Mouse (Mus musculus) forebrain, embryonic 14.5 days (tissue): Measurements from ENCODE around the gene Dnhd1. TPM values are rescaled to one million over a fixed set of nuclear protein-coding genes. Genes with fewer than 3 reads are reported as not detected.

Experiments
- ATAC-seq: fragments of 200-750 bp; cut with Nextera tagmentation; 2 replicates; pipeline ENCODE4 v1.8.0; 2017; ENCODE audit warnings: mild to moderate bottlenecking, moderate library complexity
- DNase-seq: peaks from one replicate; pipeline ENCODE4 v3.0.0-alpha.2; 2015; ENCODE audit warnings: low spot score
- H3K27ac ChIP-seq: fragments of 300-500 bp; sonication (generic); 2 replicates; pipeline ENCODE4 v1.5.1; 2014; ENCODE audit warnings: low read depth, mild to moderate bottlenecking, control low read depth, low read length, moderate library complexity
- H3K27me3 ChIP-seq: fragments of 300-500 bp; sonication (generic); replicated peaks from 2 replicates; pipeline ENCODE4 v1.6.1; 2014; ENCODE audit warnings: low read length, control low read depth, mixed read lengths; ENCODE audit not compliant: control insufficient read depth, insufficient read depth
- H3K36me3 ChIP-seq: fragments of 300-500 bp; sonication (generic); 2 replicates; pipeline ENCODE4 v1.6.1; 2014; ENCODE audit warnings: low read length, control low read depth; ENCODE audit not compliant: control insufficient read depth, insufficient read depth
- H3K4me1 ChIP-seq: fragments of 300-500 bp; sonication (generic); 2 replicates; pipeline ENCODE4 v1.6.1; 2014; ENCODE audit warnings: antibody characterized with exemption, low read length, control low read depth; ENCODE audit not compliant: control insufficient read depth, insufficient read depth
- H3K4me2 ChIP-seq: fragments of 300-500 bp; sonication (generic); 2 replicates; pipeline ENCODE4 v1.6.1; 2014; ENCODE audit warnings: mild to moderate bottlenecking, control low read depth, low read length
- H3K4me3 ChIP-seq: fragments of 300-500 bp; sonication (generic); 2 replicates; pipeline ENCODE4 v1.5.1; 2014; ENCODE audit warnings: low read depth, low read length, control low read depth
- H3K9ac ChIP-seq: fragments of 300-500 bp; sonication (generic); 2 replicates; pipeline ENCODE4 v1.6.1; 2014; ENCODE audit warnings: mild to moderate bottlenecking, low read length, control low read depth, moderate library complexity
- H3K9me3 ChIP-seq: fragments of 300-500 bp; sonication (generic); replicated peaks from 2 replicates; pipeline ENCODE4 v1.6.1; 2016; ENCODE audit warnings: low read length, control low read depth, mixed read lengths; ENCODE audit not compliant: control insufficient read depth
- WGBS: fragments of 180-500 bp; shearing (Covaris S2); extraction: QIAGEN DNeasy Blood & Tissue Kit; methylation state at CpG from one replicate; pipeline ENCODE4 v1.1.7; 2014; 5-methylcytosine and 5-hydroxymethylcytosine counted together
- polyA plus RNA-seq: library from polyadenylated mRNA; unstranded; fragments of >200 nt; fragmentation: Nextera tagmentation; extraction: Ambion mirVana; gene quantifications from 2 replicates; pipeline ENCODE4 v1.2.1, GENCODE M21; 2014

The Dnhd1 gene
- polyA plus RNA-seq, 1 experiment from 2014 or later = 1.1 TPM

DNA sequence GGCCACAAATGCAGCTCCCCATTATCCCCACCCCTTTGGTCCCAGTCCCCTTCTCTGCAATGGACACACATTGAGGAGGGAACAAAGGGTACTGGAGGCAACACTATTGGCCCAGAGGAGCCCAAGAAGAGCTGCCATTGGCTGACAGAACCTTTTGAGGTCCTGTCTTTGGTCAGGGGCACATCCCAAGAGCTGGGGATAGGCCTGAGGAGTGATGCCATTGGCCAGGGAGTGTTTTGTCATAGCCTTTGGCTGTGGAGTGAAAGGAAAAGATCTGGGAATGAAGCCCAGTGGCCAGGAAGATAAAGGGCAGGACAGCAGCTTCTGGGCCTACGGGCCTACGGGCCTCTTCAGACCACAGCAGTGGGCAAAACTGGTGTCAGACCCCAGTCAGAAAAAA is 14.9 kb upstream of the Dnhd1 start:
- no peak for DNase-seq
- H3K4me2 ChIP-seq = no peak overlapping the region
- peaks cover 16% of the 10 kb centered on the region for H3K4me1 ChIP-seq
- no peak overlapping the region for H3K27ac ChIP-seq
- WGBS = 89% methylated on average over 2 of the region's 2 CpGs
- H3K27me3 ChIP-seq = no peaks in the 10 kb centered on the region
- peaks cover 19% of the 10 kb centered on the region for H3K36me3 ChIP-seq
- ATAC-seq = no peak
- no peak overlapping the region for H3K4me3 ChIP-seq
- H3K9ac ChIP-seq = no peak overlapping the region
- no peaks in the 10 kb centered on the region for H3K9me3 ChIP-seq

DNA sequence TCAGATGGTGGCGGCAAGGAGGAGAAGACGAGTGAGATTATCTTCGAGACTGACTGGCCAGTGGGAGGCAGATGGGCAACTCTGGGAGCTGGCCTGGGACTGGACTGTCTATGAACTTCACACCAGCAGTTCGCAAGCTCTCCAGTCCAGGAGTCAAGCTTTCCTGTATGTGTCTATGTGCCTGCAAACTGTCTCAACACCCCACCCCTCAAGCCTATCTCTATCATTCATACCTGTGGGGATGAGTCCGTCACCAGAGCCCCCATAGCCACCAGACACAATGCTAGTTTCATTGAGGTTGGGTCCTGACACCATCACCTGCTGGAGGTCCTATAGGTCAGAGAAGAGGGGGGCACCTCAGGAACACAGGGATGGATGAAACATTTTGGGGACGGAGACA is 11.9 kb upstream of the Dnhd1 start:
- 91% methylated on average over 6 of the region's 6 CpGs for WGBS
- peaks cover 27% of the 10 kb centered on the region for H3K36me3 ChIP-seq
- DNase-seq (no peak), ATAC-seq (no peak)
- peaks cover 11% of the 10 kb centered on the region for H3K4me1 ChIP-seq
- H3K9ac ChIP-seq = no peak overlapping the region
- no peak overlapping the region for H3K27ac ChIP-seq
- no peaks in the 10 kb centered on the region for H3K9me3 ChIP-seq
- H3K27me3 ChIP-seq = no peaks in the 10 kb centered on the region
- H3K4me2 ChIP-seq = no peak overlapping the region
- H3K4me3 ChIP-seq = no peak overlapping the region

DNA sequence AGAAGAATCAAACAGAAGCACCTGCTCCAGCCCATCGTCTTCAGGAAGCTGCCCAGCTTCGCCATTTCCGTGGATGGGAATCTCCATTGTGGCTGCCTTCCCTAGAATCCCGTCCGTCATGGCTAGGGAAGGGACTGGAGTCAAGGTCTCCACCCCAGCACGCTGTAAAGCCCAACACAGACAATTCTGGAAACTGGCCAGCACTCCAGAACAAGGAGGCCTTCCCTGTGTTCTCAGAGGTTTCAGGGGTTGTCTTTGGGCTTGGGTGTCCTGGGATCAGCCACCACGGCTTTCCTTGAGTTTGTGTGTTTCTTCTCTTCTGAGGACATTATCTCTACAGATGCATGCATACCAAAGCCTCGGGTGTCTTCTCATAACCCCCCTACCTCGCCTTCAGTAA is 11.3 kb upstream of the Dnhd1 start:
- DNase-seq (no peak), ATAC-seq (no peak)
- no peaks in the 10 kb centered on the region for H3K9me3 ChIP-seq
- WGBS = 74% methylated on average over 9 of the region's 9 CpGs
- H3K4me3 ChIP-seq = peak overlapping the region; percentile 68
- H3K4me1 ChIP-seq = peaks cover 11% of the 10 kb centered on the region
- H3K36me3 ChIP-seq = peaks cover 30% of the 10 kb centered on the region
- H3K27ac ChIP-seq = no peak overlapping the region
- H3K9ac ChIP-seq = peak overlapping the region; percentile 81
- peak overlapping the region; percentile 95 for H3K4me2 ChIP-seq
- no peaks in the 10 kb centered on the region for H3K27me3 ChIP-seq

DNA sequence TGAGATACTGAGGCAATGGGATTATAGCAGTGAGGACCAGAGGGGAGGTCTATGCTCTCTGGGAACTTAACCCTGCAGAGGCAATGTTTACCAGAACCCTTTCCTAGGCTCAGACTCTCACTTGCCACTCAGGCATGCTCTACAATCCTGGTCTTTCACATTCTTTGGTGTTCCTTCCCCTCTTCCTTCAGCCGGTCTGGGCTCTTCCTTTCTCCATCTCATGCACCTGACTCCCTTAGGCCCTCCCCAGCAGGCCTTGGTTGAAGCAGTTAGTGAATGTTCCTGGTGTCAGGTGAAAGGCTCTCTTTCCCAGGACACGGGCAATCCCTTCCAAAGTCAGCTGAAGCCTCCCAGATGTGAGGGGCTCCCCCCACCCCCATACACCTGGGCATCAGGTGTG is 10.9 kb upstream of the Dnhd1 start, which contains the start of gene Timm10b:
TSS of gene Timm10b (plus strand) at position 301 of the 400 bp plus-strand sequence.
- no peak for DNase-seq
- ATAC-seq = no peak; the same call in 1 of the 2 replicates

DNA sequence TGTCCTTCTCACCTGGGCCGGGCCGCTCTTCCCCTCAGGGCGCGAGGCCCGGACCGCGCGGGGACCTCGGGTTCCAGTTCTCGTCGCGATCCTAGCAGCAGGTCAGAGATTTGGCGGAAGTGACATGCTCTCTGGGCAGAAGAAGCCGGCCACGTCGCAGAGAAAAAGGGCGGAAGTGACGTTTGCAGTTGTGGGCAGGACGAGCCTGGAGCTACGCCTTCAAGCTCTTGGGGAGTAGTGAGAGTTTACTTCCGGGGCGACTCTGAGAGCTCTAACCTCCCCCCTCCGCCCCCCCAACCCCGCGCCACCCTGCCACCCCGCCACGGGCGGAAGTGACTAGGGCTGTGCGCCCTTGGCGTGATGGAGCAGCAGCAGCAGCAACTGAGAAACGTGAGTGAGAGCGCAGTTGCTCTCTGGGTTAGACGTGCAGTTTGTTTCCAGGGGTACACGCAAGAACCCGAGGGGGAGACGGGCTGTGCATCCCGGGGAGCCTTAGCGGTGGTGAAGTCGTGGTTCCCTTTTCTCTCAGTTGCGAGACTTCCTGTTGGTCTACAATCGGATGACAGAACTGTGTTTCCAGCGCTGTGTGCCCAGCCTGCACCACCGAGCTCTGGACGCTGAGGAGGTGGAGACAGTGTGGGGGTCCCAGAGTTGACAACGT is 10.3 kb upstream of the Dnhd1 start, which contains the start of the genes Arfip2 and Gm45799:
TSS of gene Arfip2 (minus strand) at position 184 of the 661 bp plus-strand sequence.
TSS of gene Gm45799 (plus strand) at position 320 of the 661 bp plus-strand sequence.
- WGBS = under 1% methylated on average over 45 of the region's 45 CpGs
- H3K27ac ChIP-seq = peak within 1 kb of the TSS; percentile 67
- H3K9ac ChIP-seq = peak within 1 kb of the TSS; percentile 81
- peak; percentile 97 for ATAC-seq
- peak within 1 kb of the TSS; percentile 95 for H3K4me2 ChIP-seq
- H3K4me3 ChIP-seq = peak within 1 kb of the TSS; percentile 68
- peak; percentile 99 for DNase-seq
- H3K27me3 ChIP-seq = no peaks in the 10 kb centered on the region
- peaks cover 11% of the 10 kb centered on the region for H3K4me1 ChIP-seq
- peaks cover 30% of the 10 kb centered on the region for H3K36me3 ChIP-seq
- H3K9me3 ChIP-seq = no peaks in the 10 kb centered on the region

More for the DNA sequence above, 10.9 kb upstream of the Dnhd1 start, which contains the start of gene Timm10b:
- peaks cover 30% of the 10 kb centered on the region for H3K36me3 ChIP-seq
- H3K4me1 ChIP-seq = peaks cover 11% of the 10 kb centered on the region
- WGBS = 0% methylated on average over 2 of the region's 2 CpGs
- H3K9me3 ChIP-seq = no peaks in the 10 kb centered on the region
- H3K4me3 ChIP-seq = peak within 1 kb of the TSS; percentile 68
- H3K27me3 ChIP-seq = no peaks in the 10 kb centered on the region
- H3K4me2 ChIP-seq = peak within 1 kb of the TSS; percentile 95
- H3K27ac ChIP-seq = peak within 1 kb of the TSS; percentile 67
- peak within 1 kb of the TSS; percentile 81 for H3K9ac ChIP-seq

DNA sequence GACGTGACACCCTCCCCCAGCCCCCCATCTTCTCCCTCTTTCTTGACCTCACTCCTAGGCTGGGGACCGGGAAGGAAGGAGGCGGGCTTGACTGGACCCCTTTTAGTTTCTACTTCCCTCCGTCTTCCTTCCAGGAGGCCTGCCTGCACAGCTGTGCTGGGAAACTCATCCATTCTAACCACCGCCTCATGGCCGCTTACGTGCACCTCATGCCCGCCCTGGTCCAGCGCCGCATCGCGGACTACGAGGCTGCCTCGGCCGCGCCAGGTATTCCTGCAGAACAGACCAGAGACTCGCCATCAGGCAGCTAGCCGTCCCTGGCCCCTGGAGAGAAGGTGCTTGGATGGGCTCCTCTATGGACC is 9.8 kb upstream of the Dnhd1 start:
- DNase-seq = peak; percentile 8
- 0% methylated on average over 18 of the region's 18 CpGs for WGBS

DNA sequence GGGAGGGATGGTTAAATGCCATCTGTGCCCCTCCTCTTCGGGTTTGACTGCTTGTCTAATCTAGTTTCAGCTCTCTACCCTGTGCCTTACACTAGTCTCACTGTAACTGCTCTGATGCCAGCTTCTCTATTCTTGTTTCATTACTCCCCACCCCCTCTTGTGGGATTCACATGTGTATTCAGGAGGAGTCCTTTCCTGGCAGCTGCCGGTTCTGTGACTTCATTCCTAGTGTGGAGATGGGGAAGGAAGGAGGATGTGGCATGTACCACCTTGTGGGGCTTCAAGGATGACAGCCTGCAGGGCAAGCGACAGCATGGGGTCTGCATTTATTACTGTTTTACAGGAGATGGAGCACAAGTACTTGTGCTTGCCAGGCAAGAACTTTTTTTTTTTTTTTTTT is 8.7 kb upstream of the Dnhd1 start:
- H3K4me2 ChIP-seq = no peak overlapping the region
- ATAC-seq = no peak
- H3K4me3 ChIP-seq = no peak overlapping the region
- H3K36me3 ChIP-seq = peaks cover 18% of the 10 kb centered on the region
- peaks cover 11% of the 10 kb centered on the region for H3K4me1 ChIP-seq
- no peak overlapping the region for H3K9ac ChIP-seq
- H3K27ac ChIP-seq = no peak overlapping the region; the same call in 1 of the 2 replicates
- no peaks in the 10 kb centered on the region for H3K9me3 ChIP-seq
- H3K27me3 ChIP-seq = no peaks in the 10 kb centered on the region
- DNase-seq = no peak
- 75% methylated on average over 3 of the region's 3 CpGs for WGBS

More for the DNA sequence above, 9.8 kb upstream of the Dnhd1 start:
- Histone ChIP-seq H3K9me3 (no peaks in the 10 kb centered on the region), H3K27me3 (no peaks in the 10 kb centered on the region), H3K27ac (peak overlapping the region; percentile 67), H3K36me3 (peaks cover 27% of the 10 kb centered on the region), H3K9ac (peak overlapping the region; percentile 81), H3K4me1 (peaks cover 11% of the 10 kb centered on the region), H3K4me3 (peak overlapping the region; percentile 68), H3K4me2 (peak overlapping the region; percentile 95)
- ATAC-seq = no peak

DNA sequence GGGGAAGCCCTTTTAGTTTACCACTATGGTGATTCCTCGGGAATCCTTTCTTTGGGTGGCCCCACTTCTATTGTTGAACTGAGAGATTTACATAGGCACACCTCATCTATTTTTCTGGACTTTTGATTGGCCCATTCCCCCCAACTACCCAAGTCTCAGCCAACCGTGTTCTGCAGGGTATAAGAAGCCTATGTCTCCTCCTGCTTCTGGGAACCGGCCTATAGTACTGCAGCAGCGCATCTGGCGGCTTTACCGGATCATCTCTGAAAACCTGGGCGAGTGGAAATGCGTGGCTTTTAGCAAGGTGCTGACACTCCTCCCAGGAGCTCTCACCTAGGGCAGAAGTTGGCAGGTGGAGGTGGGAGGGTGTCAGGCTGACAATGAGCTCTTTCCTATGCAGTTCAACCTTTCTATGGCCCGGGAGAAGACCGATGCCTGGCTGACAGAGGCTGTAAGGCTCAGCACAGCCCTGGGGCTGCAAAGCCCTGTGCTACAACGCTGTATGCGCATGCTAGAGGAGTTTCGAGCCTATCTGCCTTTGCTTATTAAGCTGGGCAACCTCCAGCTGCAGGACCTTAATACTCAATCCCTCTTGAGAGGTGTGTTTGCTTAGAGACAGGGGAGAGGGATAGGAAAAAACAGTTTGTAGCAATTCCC is 35.0 kb downstream of the Dnhd1 start:
- ATAC-seq (no peak), DNase-seq (no peak)
- Histone ChIP-seq H3K4me3 (no peak overlapping the region), H3K27me3 (no peaks in the 10 kb centered on the region), H3K27ac (no peak overlapping the region), H3K9me3 (no peaks in the 10 kb centered on the region), H3K9ac (no peak overlapping the region), H3K36me3 (no peaks in the 10 kb centered on the region), H3K4me1 (no peaks in the 10 kb centered on the region), H3K4me2 (no peak overlapping the region)
- 8% methylated on average over 13 of the region's 13 CpGs for WGBS

DNA sequence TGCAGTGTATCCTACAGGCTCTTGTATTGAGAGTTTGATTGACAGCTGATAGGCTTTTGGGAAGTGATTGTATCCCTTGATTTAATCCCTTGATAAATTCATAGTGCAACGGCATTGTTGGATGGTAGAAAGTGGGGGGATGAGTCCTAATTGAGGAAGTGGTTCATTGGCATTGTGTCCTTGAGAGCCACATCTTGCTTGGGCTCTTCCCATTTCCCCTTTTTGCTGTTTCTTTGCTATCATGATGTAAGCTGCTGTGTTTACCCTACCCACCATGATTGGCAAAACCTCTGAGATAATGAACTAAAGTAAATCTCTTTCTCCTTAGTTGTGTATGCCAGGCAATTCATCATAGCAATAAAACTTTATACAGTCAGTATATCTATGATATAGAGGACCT is 40.2 kb downstream of the Dnhd1 start:
- H3K27me3 ChIP-seq = no peaks in the 10 kb centered on the region
- no peak overlapping the region for H3K27ac ChIP-seq
- 79% methylated on average over 1 of the region's 1 CpGs for WGBS

More for the DNA sequence above, 40.2 kb downstream of the Dnhd1 start:
- Histone ChIP-seq H3K4me3 (no peak overlapping the region), H3K9me3 (no peaks in the 10 kb centered on the region), H3K4me1 (no peaks in the 10 kb centered on the region), H3K9ac (no peak overlapping the region), H3K4me2 (no peak overlapping the region), H3K36me3 (no peaks in the 10 kb centered on the region)
- no peak for ATAC-seq
- no peak for DNase-seq
